Mouse (Mus musculus) heart, postnatal 0 days (tissue): Measurements from ENCODE around the gene Il18.

ENCODE experiments used
- CTCF ChIP-seq: IDR thresholded peaks from 2 replicates; pipeline ENCODE4 v1.5.1; 2016; ENCODE audit warnings: antibody characterized with exemption, control low read depth, low read depth
- EP300 ChIP-seq: IDR thresholded peaks from 2 replicates; pipeline ENCODE4 v1.6.1; 2016; ENCODE audit warnings: antibody characterized with exemption, low read depth

GRCm38 (mm10) chr9:50542401-50542800 is 12.2 kb upstream of the Il18 start:
- TF ChIP-seq CTCF (no peak), EP300 (no peak)
